Mouse (Mus musculus): ENCODE measurements around the gene Samd4b. TPM values are rescaled to one million over a fixed set of nuclear protein-coding genes. Genes with fewer than 3 reads are reported as not detected.

Samd4b gene
- total and polyA plus RNA-seq, 3 experiments: 6.4 to 45.9 TPM; not detected in 1

- H3K9ac ChIP-seq (ENCODE audit: control insufficient read depth, low read depth, low read length, poor library complexity, severe bottlenecking): no peak overlapping the region
- no peaks in the 10 kb centered on the region for H3K9me3 ChIP-seq (replicated peaks; ENCODE audit: insufficient read depth, low read length)
- H3K27ac ChIP-seq (ENCODE audit: control insufficient read depth, low read depth, low read length): no peak overlapping the region
- no peaks in the 10 kb centered on the region for H3K79me2 ChIP-seq (ENCODE audit: control insufficient read depth, insufficient read depth, low read length, poor library complexity)
- H3K27me3 ChIP-seq (ENCODE audit: control insufficient read depth in 1 of 2, insufficient read depth in 2 of 2, low read length in 2 of 2): no peaks in the 10 kb centered on the region
- TF ChIP-seq ZKSCAN1 (IDR thresholded peaks at IDR 0.05; ENCODE audit: low read depth, low read length): no peak
- no peak for TF ChIP-seq UBTF (IDR thresholded peaks at IDR 0.05; ENCODE audit: borderline replicate concordance, insufficient read depth, low read depth, low read length)
- TF ChIP-seq TBP (IDR thresholded peaks at IDR 0.05; ENCODE audit: low read depth, low read length): no peak
- H3K36me3 ChIP-seq (ENCODE audit: control insufficient read depth in 1 of 2, insufficient read depth in 2 of 2, low read length in 2 of 2): no peaks in the 10 kb centered on the region
- no peak for DNase-seq (ENCODE audit: low read depth, low spot score)
- H3K4me1 ChIP-seq (ENCODE audit: control insufficient read depth in 1 of 2, insufficient read depth in 2 of 2, low read length in 2 of 2): peaks cover 0 to 2% of the 10 kb centered on the region in 2 experiments; a peak in 1 of 4 replicates
- H3K4me3 ChIP-seq (ENCODE audit: control insufficient read depth in 1 of 2, insufficient read depth in 1 of 2, low read depth in 2 of 2, low read length in 2 of 2): no peak overlapping the region
Observed at GRCm38 (mm10) chr7:28361647-28362341, 236.2 kb downstream of the Samd4b start.

DNA sequence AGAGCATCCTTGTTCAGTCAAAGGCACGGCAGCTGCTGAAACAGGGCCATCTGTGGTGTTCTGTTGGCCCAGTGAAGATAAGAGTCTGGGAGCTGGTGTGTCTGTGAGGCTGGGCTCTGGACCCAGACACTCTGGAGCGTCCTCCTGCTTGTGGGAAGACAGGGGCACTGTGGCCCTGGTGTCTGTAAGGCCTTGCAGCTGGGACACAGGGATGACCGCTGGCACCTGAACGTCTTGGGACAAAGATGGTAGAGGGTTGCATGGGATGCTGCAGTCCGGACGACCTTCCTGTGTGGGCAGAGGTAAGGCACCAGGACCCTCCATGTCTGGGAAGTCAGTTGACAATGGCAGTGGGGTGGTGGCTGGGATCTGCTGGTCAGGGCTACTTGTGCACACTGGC, 237.7 kb downstream of the Samd4b start:
- H3K4me1 ChIP-seq (ENCODE audit: control insufficient read depth in 1 of 2, insufficient read depth in 2 of 2, low read length in 2 of 2): peaks cover 0 to 5% of the 10 kb centered on the region in 2 experiments; a peak in 1 of 4 replicates
- TF ChIP-seq MAZ (IDR thresholded peaks at IDR 0.05; ENCODE audit: low read depth, low read length) (no peak), E2F4 (IDR thresholded peaks at IDR 0.05; ENCODE audit: borderline replicate concordance, low read depth, low read length) (no peak), ZMIZ1 (IDR thresholded peaks at IDR 0.05; ENCODE audit: low read depth, low read length) (no peak), MAFK (IDR thresholded peaks at IDR 0.05; ENCODE audit: borderline replicate concordance, low read depth, low read length) (no peak), POLR2AphosphoS5 (IDR thresholded peaks at IDR 0.05; ENCODE audit: borderline replicate concordance, low read depth, low read length) (no peak), USF2 (IDR thresholded peaks at IDR 0.05; ENCODE audit: borderline replicate concordance in 1 of 2, insufficient read depth in 1 of 2, low read depth in 1 of 2, low read length in 2 of 2) (no peak), MAX (IDR thresholded peaks at IDR 0.05; ENCODE audit: low read length) (no peak), TCF12 (IDR thresholded peaks at IDR 0.05; ENCODE audit: low read depth, low read length) (no peak), ZC3H11A (IDR thresholded peaks at IDR 0.05; ENCODE audit: low read depth, low read length) (no peak), GABPA (IDR thresholded peaks at IDR 0.05; ENCODE audit: low read depth, low read length) (no peak), RCOR1 (IDR thresholded peaks at IDR 0.05; ENCODE audit: low read depth, low read length) (no peak), ZKSCAN1 (IDR thresholded peaks at IDR 0.05; ENCODE audit: low read depth, low read length) (no peak)
- H3K4me3 ChIP-seq (ENCODE audit: control insufficient read depth in 1 of 2, insufficient read depth in 1 of 2, low read depth in 2 of 2, low read length in 2 of 2): no peak overlapping the region
- no peak for DNase-seq (ENCODE audit: low read depth, low spot score)
- no peaks in the 10 kb centered on the region for H3K9me3 ChIP-seq (replicated peaks; ENCODE audit: insufficient read depth, low read length)
- no peak overlapping the region for H3K27ac ChIP-seq (ENCODE audit: control insufficient read depth, low read depth, low read length)
- H3K79me2 ChIP-seq (ENCODE audit: control insufficient read depth, insufficient read depth, low read length, poor library complexity): no peaks in the 10 kb centered on the region
- H3K27me3 ChIP-seq (ENCODE audit: control insufficient read depth in 1 of 2, insufficient read depth in 2 of 2, low read length in 2 of 2): no peaks in the 10 kb centered on the region
- H3K36me3 ChIP-seq (ENCODE audit: control insufficient read depth in 1 of 2, insufficient read depth in 2 of 2, low read length in 2 of 2): no peaks in the 10 kb centered on the region
- no peak overlapping the region for H3K9ac ChIP-seq (ENCODE audit: control insufficient read depth, low read depth, low read length, poor library complexity, severe bottlenecking)

All from MEL (cell line).